Mouse (Mus musculus): Measurements from ENCODE around the gene Gapdhs. TPM values are rescaled to one million over a fixed set of nuclear protein-coding genes. Genes with fewer than 3 reads are reported as not detected.

The Gapdhs gene
- polyA plus RNA-seq, 1 experiment from 2014 or later: 0.57 TPM

DNA sequence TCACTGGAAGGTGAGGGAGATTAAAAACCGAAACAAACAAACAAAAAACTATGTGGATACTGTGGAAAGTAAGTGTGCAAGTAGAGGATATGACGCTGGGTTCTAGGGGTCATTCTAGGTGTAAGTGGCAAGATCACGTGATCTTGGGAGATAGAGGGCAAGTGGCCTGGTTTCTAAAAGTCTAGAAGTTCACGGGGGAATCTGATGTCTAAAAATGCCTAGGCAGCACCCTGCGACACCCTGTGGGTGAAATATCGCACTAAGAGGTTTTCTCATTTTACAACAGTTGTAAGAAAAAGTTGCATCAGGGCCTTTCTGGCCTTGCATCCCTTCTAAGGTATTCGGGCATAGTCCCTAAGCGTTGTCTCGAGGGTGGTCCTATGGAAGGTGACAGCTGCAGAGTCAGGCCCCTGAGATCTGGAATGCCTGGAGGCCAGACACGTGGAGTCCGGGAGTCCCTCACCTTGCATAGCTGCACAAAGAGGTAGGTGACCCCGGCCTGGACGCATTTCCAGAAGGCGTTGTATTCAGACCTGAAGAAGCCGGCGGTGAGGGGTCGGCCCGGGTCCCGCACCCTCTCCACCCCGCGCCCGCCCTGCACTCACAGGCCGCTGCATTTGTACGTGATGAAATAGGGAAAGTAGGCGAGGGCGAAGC is 14.6 kb downstream of the Gapdhs start:
- 8% methylated on average over 26 of the region's 26 CpGs for WGBS
- DNase-seq (ENCODE audit: low spot score): no peak

DNA sequence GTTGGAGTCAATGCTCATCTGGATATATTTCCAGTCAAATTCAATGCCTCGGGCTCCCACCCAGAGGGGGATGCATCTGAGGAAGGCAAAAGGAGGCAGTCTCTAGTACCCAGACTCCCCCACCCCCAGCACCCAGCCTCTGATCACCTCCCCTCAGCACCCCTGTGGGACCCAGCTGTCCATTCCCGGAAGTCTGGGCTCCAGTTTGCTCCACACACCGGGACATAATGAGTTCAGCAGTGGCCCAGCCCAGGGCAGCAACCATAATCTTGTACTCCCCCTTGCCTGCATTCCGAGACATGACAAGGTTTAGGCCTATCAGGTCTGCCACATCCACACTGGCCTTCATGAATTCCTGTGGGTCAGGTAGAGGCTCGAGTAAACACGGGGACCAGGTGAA is 15.3 kb downstream of the Gapdhs start:
- DNase-seq (ENCODE audit: low spot score) (no peak), ATAC-seq (no peak)
- H3K4me3 ChIP-seq (ENCODE audit: low read depth, low read length): peak overlapping the region; percentile 80; the same call in 1 of the 2 replicates
- no peak overlapping the region for H3K27ac ChIP-seq (ENCODE audit: low read depth, low read length)
- H3K36me3 ChIP-seq (ENCODE audit: control insufficient read depth, insufficient read depth, low read length): peaks cover 22% of the 10 kb centered on the region
- no peaks in the 10 kb centered on the region for H3K27me3 ChIP-seq (replicated peaks; ENCODE audit: control insufficient read depth, insufficient read depth, low read length)
- H3K9ac ChIP-seq (ENCODE audit: low read length): peak overlapping the region; percentile 90
- H3K4me2 ChIP-seq (ENCODE audit: low read length): peak overlapping the region; percentile 84
- peaks cover 17% of the 10 kb centered on the region for H3K4me1 ChIP-seq (ENCODE audit: control insufficient read depth, insufficient read depth, low read length)
- 89% methylated on average over 6 of the region's 6 CpGs for WGBS
- no peaks in the 10 kb centered on the region for H3K9me3 ChIP-seq (replicated peaks; ENCODE audit: control insufficient read depth, low read length)

More for the DNA sequence above, 14.6 kb downstream of the Gapdhs start:
- H3K27ac ChIP-seq (ENCODE audit: low read depth, low read length): peak overlapping the region; percentile 90
- peak overlapping the region; percentile 80 for H3K4me3 ChIP-seq (ENCODE audit: low read depth, low read length)
- H3K36me3 ChIP-seq (ENCODE audit: control insufficient read depth, insufficient read depth, low read length): peaks cover 26% of the 10 kb centered on the region
- H3K9me3 ChIP-seq (replicated peaks; ENCODE audit: control insufficient read depth, low read length): no peaks in the 10 kb centered on the region
- peaks cover 17% of the 10 kb centered on the region for H3K4me1 ChIP-seq (ENCODE audit: control insufficient read depth, insufficient read depth, low read length)
- peak; percentile 55 for ATAC-seq
- peak overlapping the region; percentile 84 for H3K4me2 ChIP-seq (ENCODE audit: low read length)
- H3K27me3 ChIP-seq (replicated peaks; ENCODE audit: control insufficient read depth, insufficient read depth, low read length): no peaks in the 10 kb centered on the region
- peak overlapping the region; percentile 90 for H3K9ac ChIP-seq (ENCODE audit: low read length)

DNA sequence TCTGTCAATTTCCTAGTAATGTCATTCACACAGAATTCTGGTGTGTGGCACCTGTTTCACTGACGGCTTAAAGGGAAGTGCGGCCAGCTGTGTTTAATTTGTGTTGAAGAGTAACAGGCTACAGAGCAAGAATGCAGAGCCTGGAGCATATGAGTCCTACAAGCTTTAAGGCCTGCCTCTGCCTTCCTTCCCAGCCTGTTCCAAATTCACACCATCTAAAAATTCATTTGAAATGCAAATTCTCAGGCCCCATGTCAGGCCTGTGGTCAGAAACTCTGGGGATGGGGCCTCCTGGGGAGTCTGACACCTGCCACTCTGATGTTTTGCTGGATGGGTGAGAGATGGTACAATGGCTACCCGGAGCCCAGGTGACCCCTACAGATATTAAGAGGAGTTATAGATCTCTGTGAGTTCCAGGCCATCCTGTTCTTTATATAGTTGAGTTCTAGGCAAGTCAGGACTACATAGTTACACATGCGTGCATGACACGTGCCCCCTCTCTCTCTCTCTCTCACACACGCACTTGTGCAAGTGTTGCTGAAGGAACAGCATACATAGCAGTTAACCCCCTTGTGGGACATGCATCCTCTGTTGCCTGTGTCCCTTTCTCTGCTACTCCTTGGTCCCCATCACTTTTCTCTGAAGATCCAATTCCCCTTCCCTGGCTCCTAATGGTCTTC is 20.1 kb downstream of the Gapdhs start:
- 72% methylated on average over 6 of the region's 6 CpGs for WGBS
- Histone ChIP-seq H3K4me1 (ENCODE audit: control insufficient read depth, insufficient read depth, low read length) (peaks cover 4% of the 10 kb centered on the region; the same call in 1 of the 2 replicates), H3K4me3 (ENCODE audit: low read depth, low read length) (no peak overlapping the region), H3K9ac (ENCODE audit: low read length) (no peak overlapping the region), H3K4me2 (ENCODE audit: low read length) (no peak overlapping the region), H3K27me3 (replicated peaks; ENCODE audit: control insufficient read depth, insufficient read depth, low read length) (no peaks in the 10 kb centered on the region), H3K27ac (ENCODE audit: low read depth, low read length) (no peak overlapping the region), H3K36me3 (ENCODE audit: control insufficient read depth, insufficient read depth, low read length) (peaks cover 8% of the 10 kb centered on the region), H3K9me3 (replicated peaks; ENCODE audit: control insufficient read depth, low read length) (no peaks in the 10 kb centered on the region)
- ATAC-seq (no peak), DNase-seq (ENCODE audit: low spot score) (no peak)

DNA sequence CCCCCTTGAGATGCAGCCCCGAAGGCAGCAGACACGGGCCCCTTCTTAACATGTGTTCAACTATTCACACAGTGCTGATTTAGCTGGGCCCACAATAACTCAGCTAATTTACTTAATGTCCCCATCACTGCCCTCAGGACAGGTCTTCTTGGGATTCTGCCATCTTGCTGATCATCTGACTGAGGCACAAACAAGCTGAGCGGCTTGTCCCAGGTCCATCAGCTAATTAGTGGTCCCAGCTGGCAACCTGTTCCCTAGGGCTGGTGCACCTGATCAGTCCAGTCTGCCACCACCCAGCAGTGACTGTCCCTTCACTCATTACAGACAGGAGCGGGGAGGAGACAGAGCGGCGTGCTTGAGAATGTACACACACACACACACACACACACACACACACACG is 22.2 kb downstream of the Gapdhs start:
- WGBS: 51% methylated on average over 7 of the region's 7 CpGs
- Histone ChIP-seq H3K4me3 (ENCODE audit: low read depth, low read length) (no peak overlapping the region), H3K36me3 (ENCODE audit: control insufficient read depth, insufficient read depth, low read length) (peaks cover under 1% of the 10 kb centered on the region; the same call in 1 of the 2 replicates), H3K27me3 (replicated peaks; ENCODE audit: control insufficient read depth, insufficient read depth, low read length) (peaks cover 11% of the 10 kb centered on the region), H3K9me3 (replicated peaks; ENCODE audit: control insufficient read depth, low read length) (no peaks in the 10 kb centered on the region), H3K4me1 (ENCODE audit: control insufficient read depth, insufficient read depth, low read length) (peaks cover 4% of the 10 kb centered on the region), H3K4me2 (ENCODE audit: low read length) (no peak overlapping the region), H3K9ac (ENCODE audit: low read length) (no peak overlapping the region), H3K27ac (ENCODE audit: low read depth, low read length) (no peak overlapping the region)
- DNase-seq (ENCODE audit: low spot score) (peak; percentile 51), ATAC-seq (no peak)

DNA sequence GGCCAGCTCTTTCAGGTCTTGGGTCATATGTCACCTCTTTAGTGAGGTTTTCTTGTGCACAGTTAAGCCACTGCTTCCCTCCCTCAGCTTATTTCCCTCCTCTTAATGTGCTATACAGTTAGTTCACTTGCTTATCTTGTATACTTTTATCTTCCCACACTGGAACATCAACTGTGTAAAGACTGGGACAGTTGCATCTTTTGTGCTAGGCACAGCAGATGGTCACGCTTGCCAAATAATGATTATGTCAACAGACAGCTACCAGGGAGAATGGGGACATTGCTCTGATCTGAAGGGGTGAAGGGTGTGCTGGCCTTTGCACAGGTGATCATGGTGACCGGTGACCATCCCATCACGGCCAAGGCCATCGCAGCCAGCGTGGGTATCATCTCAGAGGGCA is 23.8 kb downstream of the Gapdhs start:
- 95% methylated on average over 5 of the region's 5 CpGs for WGBS
- Histone ChIP-seq H3K4me3 (ENCODE audit: low read depth, low read length) (no peak overlapping the region), H3K4me2 (ENCODE audit: low read length) (no peak overlapping the region), H3K27ac (ENCODE audit: low read depth, low read length) (no peak overlapping the region), H3K9ac (ENCODE audit: low read length) (no peak overlapping the region), H3K4me1 (ENCODE audit: control insufficient read depth, insufficient read depth, low read length) (peaks cover 4% of the 10 kb centered on the region), H3K36me3 (ENCODE audit: control insufficient read depth, insufficient read depth, low read length) (no peaks in the 10 kb centered on the region), H3K27me3 (replicated peaks; ENCODE audit: control insufficient read depth, insufficient read depth, low read length) (peaks cover 11% of the 10 kb centered on the region), H3K9me3 (replicated peaks; ENCODE audit: control insufficient read depth, low read length) (no peaks in the 10 kb centered on the region)
- no peak for DNase-seq (ENCODE audit: low spot score)
- ATAC-seq: no peak

DNA sequence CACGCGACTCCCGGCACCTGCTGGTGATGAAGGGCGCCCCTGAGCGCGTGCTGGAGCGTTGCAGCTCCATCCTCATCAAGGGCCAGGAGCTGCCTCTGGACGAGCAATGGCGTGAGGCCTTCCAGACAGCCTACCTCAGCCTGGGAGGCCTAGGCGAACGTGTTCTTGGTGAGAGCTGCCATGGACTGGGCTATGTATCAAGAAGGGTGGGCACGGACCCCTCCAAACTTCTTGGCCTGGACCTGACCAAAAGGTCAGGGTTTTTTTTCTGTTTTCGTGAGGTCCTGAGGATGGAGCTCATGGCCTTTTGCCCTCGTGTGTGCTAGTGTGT is 25.8 kb downstream of the Gapdhs start:
- H3K9me3 ChIP-seq (replicated peaks; ENCODE audit: control insufficient read depth, low read length): no peaks in the 10 kb centered on the region
- whole genome bisulfite sequencing: 7% methylated on average over 14 of the region's 14 CpGs
- H3K9ac ChIP-seq (ENCODE audit: low read length): peak overlapping the region; percentile 29; the same call in 1 of the 2 replicates

DNA sequence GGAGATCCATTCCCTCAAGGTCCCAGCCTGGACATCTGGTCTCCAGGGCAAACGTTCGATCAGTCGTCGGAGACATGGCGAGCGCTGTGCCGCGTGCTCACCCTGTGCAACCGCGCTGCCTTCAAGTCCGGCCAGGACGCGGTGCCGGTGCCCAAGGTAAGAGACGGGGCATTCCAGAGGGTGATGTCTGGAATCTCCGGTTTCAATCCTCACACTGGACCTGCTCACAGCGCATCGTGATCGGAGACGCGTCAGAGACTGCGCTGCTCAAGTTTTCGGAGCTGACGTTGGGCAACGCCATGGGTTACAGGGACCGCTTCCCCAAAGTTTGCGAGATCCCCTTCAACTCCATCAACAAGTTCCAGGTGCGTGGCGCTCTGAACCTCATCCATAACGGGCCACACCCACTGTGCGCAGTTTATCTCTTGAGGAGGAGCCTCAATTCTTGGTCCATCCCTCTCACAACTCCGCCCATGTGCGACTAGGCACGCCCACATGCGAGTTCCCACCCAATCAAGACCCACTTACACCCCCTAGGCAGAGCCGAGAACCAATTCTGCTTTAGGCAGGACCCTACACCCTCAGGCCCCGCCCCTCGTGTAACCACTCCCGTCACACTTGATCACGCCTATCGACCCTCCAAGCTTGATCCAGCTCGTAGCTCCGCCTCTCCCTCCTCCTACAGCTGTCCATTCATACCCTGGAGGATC is 26.3 kb downstream of the Gapdhs start:
- H3K27ac ChIP-seq (ENCODE audit: low read depth, low read length): no peak overlapping the region
- ATAC-seq (peak; percentile 89), DNase-seq (ENCODE audit: low spot score) (peak; percentile 89)
- H3K9me3 ChIP-seq (replicated peaks; ENCODE audit: control insufficient read depth, low read length): no peaks in the 10 kb centered on the region
- H3K27me3 ChIP-seq (replicated peaks; ENCODE audit: control insufficient read depth, insufficient read depth, low read length): peaks cover 11% of the 10 kb centered on the region
- WGBS: 1% methylated on average over 43 of the region's 43 CpGs
- H3K4me3 ChIP-seq (ENCODE audit: low read depth, low read length): peak overlapping the region; percentile 22
- peak overlapping the region; percentile 56 for H3K4me2 ChIP-seq (ENCODE audit: low read length)
- no peaks in the 10 kb centered on the region for H3K36me3 ChIP-seq (ENCODE audit: control insufficient read depth, insufficient read depth, low read length)
- H3K9ac ChIP-seq (ENCODE audit: low read length): peak overlapping the region; percentile 29; the same call in 1 of the 2 replicates
- H3K4me1 ChIP-seq (ENCODE audit: control insufficient read depth, insufficient read depth, low read length): peaks cover 4% of the 10 kb centered on the region

More for the DNA sequence above, 25.8 kb downstream of the Gapdhs start:
- ATAC-seq: no peak
- Histone ChIP-seq H3K4me3 (ENCODE audit: low read depth, low read length) (peak overlapping the region; percentile 22), H3K4me1 (ENCODE audit: control insufficient read depth, insufficient read depth, low read length) (peaks cover 4% of the 10 kb centered on the region), H3K27ac (ENCODE audit: low read depth, low read length) (no peak overlapping the region), H3K27me3 (replicated peaks; ENCODE audit: control insufficient read depth, insufficient read depth, low read length) (peaks cover 11% of the 10 kb centered on the region), H3K4me2 (ENCODE audit: low read length) (peak overlapping the region; percentile 56), H3K36me3 (ENCODE audit: control insufficient read depth, insufficient read depth, low read length) (no peaks in the 10 kb centered on the region)
- DNase-seq (ENCODE audit: low spot score): no peak

DNA sequence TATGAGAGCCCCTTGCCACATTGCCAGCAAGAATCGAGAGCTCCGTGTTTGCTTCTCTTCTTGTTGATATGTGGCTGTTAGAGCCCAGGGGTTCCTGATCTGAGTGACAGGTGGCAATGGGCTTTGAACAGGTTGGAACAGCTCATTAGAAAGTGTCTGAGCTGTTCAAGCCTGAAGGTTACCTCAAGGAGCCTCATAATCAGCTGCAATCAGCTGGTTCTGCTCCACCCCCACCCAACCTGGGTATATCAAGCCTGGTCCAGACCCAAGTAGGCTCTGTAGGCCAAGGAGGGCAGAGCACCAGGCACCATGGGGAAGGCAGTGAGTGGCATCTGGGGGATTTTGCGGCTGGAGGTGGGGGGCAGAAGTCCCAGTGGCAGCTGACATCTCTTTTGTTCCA is 31.5 kb downstream of the Gapdhs start, which contains the start of gene Atp4a:
Gene Atp4a, plus strand, starts transcription at position 268 of the 400 bp plus-strand sequence.
- no peak within 1 kb of the TSS for H3K4me3 ChIP-seq (ENCODE audit: low read depth, low read length)
- no peaks in the 10 kb centered on the region for H3K4me1 ChIP-seq (ENCODE audit: control insufficient read depth, insufficient read depth, low read length)
- ATAC-seq (no peak), DNase-seq (ENCODE audit: low spot score) (no peak)
- peaks cover 5% of the 10 kb centered on the region for H3K27me3 ChIP-seq (replicated peaks; ENCODE audit: control insufficient read depth, insufficient read depth, low read length)
- H3K9me3 ChIP-seq (replicated peaks; ENCODE audit: control insufficient read depth, low read length): no peaks in the 10 kb centered on the region
- H3K27ac ChIP-seq (ENCODE audit: low read depth, low read length): no peak within 1 kb of the TSS
- no peak within 1 kb of the TSS for H3K9ac ChIP-seq (ENCODE audit: low read length)
- no peak within 1 kb of the TSS for H3K4me2 ChIP-seq (ENCODE audit: low read length)
- WGBS: 91% methylated on average over 3 of the region's 3 CpGs
- H3K36me3 ChIP-seq (ENCODE audit: control insufficient read depth, insufficient read depth, low read length): no peaks in the 10 kb centered on the region

Measured in forebrain, embryonic 14.5 days (tissue).